Mouse (Mus musculus) left cerebral cortex, adult 11 months (tissue): ENCODE results near the gene Olfr1040.
"Not testable (repeated sequence)": the region's sequence is repeated elsewhere in the genome, so short reads cannot be mapped to it uniquely, and the experiment has no call there.

Source experiments
- DNase-seq: peaks from one replicate; pipeline ENCODE4 v3.0.0; 2022; ENCODE audit warnings: low spot score

Olfr1040 gene

GRCm38 (mm10) chr2:86146632-86147031 lies at the start of gene Olfr1040:
TSS of gene Olfr1040 (minus strand) at chr2:86146732.
- no peak for DNase-seq

- no peak for DNase-seq
Observed at GRCm38 (mm10) chr2:86195863-86196262, 49.3 kb upstream of the Olfr1040 start.

- DNase-seq: no peak
Observed at GRCm38 (mm10) chr2:86185583-86185982, 39.1 kb upstream of the Olfr1040 start, which contains the start of gene Olfr52. TSS of gene Olfr52 (minus strand) at chr2:86185683.

- DNase-seq: no peak
Observed at GRCm38 (mm10) chr2:86179950-86180349, 33.4 kb upstream of the Olfr1040 start.

- no peak for DNase-seq
Observed at GRCm38 (mm10) chr2:86177720-86178119, 31.2 kb upstream of the Olfr1040 start, which contains the start of gene Olfr1044. TSS of gene Olfr1044 (minus strand) at chr2:86177820.

- not testable (repeated sequence) for DNase-seq
Observed at GRCm38 (mm10) chr2:86175422-86175821, 28.9 kb upstream of the Olfr1040 start.

- DNase-seq: no peak
Observed at GRCm38 (mm10) chr2:86167422-86167821, 20.9 kb upstream of the Olfr1040 start, which contains the start of gene Olfr1043. TSS of gene Olfr1043 (minus strand) at chr2:86167522.

GRCm38 (mm10) chr2:86161738-86162137 lies 15.2 kb upstream of the Olfr1040 start, which contains the start of gene Olfr1042:
TSS of gene Olfr1042 (minus strand) at chr2:86161838.
- DNase-seq: no peak

GRCm38 (mm10) chr2:86135828-86136227 lies 10.7 kb downstream of the Olfr1040 start, which contains the start of gene Olfr1039:
TSS of gene Olfr1039 (minus strand) at chr2:86135928.
- DNase-seq: no peak
